Mouse (Mus musculus) C2C12 (cell line): ENCODE measurements around the gene Pnmt.

ENCODE experiments used
- CEBPB ChIP-seq: IDR thresholded peaks from one replicate; pipeline ENCODE4 v1.6.1; 2011; ENCODE audit warnings: low read depth, mild to moderate bottlenecking, control low read depth, moderate library complexity
- CTCF ChIP-seq: IDR thresholded peaks from one replicate; pipeline ENCODE4 v1.5.1; 2011; ENCODE audit not compliant: control insufficient read depth, insufficient read depth, insufficient read length
- MAX ChIP-seq: IDR thresholded peaks from one replicate; pipeline ENCODE4 v1.6.1; 2011; ENCODE audit warnings: mild to moderate bottlenecking, control low read depth
- USF1 ChIP-seq: IDR thresholded peaks from one replicate; pipeline ENCODE4 v1.6.1; 2011; ENCODE audit warnings: low read depth, mild to moderate bottlenecking, control low read depth, moderate library complexity

DNA sequence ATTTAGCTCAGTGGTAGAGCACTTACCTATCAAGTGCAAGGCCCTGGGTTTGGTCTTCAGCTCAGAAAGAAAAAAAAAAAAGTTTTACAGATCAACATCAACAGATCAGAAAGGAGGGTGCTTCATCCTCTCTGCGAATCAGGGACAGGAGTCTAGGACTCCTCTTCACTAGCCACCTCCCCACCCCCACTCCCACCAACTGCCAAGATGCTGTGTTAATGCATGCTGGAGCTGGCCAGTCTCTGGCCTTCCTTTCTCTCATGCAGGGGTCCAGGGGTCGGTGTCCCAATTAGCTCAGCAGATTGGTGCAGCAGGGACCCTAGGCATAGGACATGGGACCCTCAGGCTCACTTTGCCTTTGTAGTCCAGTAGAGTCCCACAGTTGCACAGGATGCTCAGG, 15.7 kb upstream of the Pnmt start:
- TF ChIP-seq CEBPB (no peak), CTCF (no peak), MAX (no peak), USF1 (no peak)
